Mouse (Mus musculus): Measurements from ENCODE around the gene Fbxo44.

Gene Fbxo44

DNA sequence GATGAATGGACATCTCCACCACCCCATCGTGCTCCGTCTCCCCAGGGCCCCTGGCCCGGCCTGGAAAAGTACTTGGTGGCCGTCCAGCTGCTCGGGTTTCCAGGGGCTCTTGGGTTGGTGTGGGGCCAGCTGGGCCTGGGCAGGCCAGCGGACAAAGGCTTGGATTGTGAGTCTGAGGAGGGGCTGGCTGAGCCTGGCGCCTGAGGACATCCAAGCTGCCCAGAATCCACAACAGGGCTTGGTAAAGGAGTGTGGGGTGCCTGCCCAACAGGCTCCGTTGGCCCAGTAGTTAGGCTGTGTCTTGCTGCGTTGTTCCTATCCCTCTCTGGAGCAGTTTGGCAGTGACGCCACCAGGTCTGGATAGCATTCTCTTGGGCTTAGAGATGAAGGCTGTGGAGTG is 6.1 kb upstream of the Fbxo44 start:
- DNase-seq (ENCODE audit: low read depth, low spot score) = peak; percentile 35

DNA sequence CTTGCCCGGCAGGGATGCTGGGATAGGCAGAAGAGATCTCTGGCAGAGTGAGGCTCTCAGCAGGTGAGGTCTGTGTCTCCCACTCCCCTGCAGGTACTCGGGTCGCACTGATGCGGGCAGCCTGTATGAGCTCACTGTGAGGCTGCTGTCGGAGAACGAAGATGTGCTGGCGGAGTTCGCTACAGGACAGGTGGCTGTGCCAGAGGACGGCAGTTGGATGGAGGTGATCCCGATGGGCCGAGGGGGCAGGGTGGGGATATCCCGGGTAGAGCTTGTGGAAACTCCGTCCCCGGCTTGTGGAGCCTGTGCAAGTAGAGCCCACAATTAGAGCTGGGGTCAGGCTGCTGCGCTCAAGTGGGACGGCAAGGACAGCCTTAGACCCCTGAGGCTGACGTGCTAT is 5.3 kb upstream of the Fbxo44 start:
- DNase-seq (ENCODE audit: low read depth, low spot score) = no peak

DNA sequence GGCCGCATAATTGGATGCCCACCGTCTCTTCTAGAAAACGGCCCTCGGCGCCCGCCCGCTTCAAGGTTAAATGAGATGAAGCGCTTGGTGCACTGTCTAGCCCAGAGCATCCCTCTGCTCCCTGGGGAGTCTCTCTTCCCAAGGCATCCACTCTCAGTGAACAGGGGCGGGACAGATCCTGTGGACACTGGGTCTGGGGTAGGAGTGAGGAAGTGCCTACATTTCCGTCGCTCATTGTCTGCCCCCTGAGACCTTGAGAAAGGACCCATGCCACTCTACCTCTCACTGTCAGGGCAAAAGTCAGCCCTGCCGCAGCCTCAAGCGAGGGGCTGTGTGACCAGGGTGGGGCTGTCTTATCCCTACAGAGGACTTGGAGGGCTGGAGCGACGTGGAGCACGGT is 4.2 kb upstream of the Fbxo44 start:
- DNase-seq (ENCODE audit: low read depth, low spot score) = no peak

DNA sequence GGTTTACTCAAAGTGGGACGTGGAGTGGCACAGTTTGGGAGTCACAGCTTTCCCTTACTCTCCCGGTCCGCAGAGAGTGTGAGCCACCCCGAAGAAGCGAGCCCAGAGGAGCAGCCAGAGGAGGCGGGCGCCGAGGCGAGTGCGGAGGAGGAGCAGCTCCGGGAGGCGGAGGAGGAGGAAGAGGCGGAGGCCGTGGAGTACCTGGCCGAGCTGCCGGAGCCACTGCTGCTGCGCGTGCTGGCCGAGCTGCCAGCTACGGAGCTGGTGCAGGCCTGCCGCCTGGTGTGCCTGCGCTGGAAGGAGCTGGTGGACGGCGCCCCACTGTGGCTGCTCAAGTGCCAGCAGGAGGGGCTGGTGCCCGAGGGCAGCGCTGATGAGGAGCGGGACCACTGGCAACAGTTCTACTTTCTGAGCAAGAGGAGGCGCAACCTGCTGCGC is 3.7 kb upstream of the Fbxo44 start:
- peak; percentile 84 for DNase-seq (ENCODE audit: low read depth, low spot score)

DNA sequence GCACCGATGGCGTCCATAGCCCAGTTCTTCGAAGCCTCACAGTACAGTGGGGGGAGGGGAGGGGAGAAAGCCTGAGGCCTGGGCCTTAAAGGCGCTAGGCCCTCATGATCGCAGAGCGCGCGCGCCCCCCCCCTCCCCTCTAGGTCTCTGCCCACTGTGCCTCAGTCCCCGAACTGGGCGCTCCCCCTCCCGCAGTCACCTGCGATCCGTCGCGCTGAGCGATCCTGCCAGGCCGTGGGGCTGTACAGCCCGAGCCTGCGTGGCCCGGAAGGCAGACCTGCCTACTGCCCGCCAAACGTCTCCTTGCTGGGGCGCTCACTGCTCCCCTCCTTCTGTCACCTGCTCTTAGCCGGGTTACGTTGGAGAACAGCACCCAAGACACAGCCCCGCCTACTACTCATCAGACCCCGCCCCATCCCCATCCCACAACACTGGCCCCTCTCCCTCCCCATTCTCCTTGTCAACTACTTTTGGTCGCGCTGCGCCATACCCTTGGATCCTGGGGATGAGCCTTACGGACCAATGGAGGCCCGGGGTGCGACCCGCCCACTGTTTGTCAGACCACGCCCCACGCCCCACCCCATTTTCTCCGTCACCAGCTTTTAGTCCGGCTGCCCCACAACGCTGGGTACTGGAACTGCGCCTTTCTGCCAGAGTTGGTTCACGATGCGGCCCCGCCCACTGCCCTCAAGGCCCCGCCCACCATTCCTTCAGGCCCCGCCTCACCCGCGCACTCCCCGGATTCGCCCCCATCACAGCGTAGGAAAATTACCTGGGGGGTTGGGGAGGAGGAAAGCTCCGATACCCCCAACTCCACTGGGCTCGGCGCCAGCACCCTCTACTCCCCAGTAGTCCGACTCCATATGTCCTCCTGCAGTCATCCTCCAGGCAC is 492 bp downstream of the Fbxo44 start:
- peak; percentile 99 for DNase-seq (ENCODE audit: low read depth, low spot score)

DNA sequence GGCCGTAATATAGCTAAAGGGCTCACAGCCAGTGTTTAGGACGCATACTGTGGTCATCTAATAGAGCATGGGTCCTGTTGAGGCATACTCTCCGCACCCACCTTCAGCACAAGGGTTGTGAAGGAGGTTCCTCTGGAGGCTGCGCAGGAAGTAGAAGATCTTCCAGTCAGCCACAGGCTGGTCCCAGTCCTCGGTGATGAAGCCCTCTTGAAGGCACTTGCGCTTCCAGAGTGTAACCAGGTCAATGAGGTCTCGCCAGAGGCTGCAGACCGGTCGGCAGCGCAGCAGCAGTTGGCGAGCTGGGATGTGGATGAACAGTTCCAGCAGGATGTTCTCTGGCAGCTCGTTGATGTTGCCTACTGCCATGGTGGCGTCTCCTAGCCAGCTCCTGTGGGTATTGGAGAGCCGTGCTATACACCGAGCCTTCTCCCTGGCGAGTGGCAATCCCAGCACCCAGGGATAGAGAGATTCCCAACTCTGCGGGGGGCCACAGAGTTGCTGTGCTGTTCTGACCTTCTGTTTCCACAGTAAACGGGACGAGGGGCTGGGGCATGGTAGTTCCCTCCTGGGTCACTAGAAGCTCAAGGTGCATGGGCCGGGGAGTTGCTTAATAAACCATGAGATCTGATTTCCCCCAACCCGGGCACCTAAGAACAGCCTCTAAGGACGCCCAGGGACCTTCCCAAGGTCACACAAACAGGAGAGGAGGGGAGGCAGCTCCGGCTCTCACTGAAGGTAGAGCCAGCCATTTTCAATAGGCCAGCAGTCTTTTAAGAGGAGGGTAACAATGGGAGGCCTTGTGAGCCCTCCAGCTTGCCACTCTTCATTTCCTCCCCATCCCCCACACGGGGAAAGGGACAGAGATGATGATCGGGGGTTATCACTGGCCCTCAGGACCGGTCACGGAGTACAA is 1.6 kb downstream of the Fbxo44 start:
- DNase-seq (ENCODE audit: low read depth, low spot score) = peak; percentile 71

DNA sequence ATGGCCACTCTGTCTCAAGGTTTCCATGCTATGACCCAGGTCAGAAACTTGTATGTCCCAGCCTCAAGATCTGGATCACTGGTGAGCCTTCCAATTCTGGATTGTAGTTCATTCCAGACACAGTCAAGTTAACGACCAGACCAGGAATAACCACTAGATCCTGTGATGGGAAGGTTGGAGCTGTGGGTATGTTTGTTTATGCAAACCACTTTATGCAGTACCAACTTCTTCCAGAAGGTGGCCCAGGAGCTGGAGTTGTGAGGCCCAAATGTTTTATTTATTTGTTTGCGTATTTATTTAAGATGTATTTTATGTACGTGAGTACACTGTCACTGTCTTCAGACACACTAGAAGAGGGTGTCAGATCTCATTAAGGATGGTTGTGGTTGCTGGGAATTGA is 5.3 kb downstream of the Fbxo44 start:
- DNase-seq (ENCODE audit: low read depth, low spot score) = peak; percentile 71

DNA sequence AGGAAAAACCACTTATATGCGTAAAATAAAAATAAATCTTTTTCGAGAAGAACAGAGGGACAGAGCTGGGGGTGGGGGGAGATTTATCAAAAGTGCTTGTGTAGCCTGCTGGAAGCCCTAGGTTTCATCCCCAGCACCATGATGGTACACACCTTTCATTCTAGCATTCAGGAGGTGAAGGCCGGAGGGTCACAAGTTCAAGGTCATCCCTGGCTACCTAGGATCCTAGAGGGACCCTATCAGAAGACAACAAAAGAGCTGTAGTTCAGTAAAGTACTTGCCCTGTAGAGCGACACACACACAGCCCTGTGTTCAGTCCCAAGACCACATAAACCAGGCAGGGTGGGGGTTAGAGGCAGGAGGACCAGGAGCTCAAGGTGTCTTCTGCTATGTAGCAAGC is 6.3 kb downstream of the Fbxo44 start:
- DNase-seq (ENCODE audit: low read depth, low spot score) = peak; percentile 69

DNA sequence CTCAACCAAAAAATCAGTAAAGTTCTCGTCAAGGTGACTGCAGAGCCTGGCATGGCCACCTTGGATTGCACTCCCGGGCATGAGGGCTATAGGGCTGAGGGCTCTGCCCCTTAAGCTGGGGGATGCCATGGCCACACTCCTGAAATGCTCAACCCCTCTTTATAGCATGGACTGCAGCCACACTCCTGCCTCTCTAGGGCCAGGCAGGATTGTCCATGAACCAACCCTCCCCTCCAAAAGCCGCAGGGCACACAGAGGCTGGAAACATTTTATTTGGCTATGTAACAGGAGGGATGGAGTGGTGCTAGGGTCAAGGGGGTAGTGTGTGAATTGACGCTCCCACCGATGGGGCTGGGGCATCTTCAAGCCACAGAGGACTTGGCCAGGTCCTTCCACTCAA is 7.7 kb downstream of the Fbxo44 start:
- DNase-seq (ENCODE audit: low read depth, low spot score) = no peak

DNA sequence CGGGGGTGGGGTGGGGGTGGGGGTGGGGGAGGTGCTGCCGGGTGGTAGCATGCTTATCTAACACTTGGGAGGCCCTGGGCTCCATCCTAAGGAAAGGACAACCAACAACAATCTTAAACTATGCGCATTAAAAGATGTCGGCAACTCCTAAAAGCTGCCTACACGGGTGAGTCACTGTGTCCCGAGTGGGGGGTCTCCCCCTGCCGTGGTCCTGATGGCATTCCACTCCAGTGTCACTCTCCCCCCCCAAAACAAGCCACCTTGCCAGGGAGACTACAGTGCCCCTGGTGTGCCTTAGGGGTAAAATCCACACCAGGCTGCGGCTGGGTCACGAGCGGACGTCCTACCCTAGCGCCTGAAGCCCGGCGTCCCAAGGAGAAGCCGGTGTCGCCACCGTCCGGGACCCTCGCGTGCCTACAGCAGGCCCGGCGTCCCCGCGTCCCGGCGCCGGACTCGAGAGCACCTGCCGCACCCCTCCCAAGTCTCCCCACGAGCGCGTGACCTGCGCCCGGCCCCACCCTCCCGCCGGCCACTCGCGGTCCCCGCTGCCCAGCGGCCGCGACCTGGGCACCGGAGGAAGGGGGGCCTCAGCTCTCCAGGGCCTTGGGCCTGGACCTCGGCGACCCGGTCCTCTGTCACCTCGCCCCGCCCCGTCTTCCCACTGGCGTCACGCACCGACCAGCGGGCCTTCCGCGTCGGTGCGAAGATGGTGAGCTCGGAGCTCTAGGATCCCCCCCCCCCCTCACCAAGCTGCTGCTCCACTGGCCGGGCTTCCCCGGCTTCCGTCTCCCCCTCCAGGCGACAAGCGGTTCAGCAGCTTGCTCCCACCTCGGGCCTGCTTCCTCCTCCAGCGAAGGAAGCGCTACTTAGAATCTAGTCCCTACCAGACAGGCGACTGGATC is 8.8 kb downstream of the Fbxo44 start, which contains the start of gene Fbxo6:
Fbxo6 (minus strand) TSS at position 874 of the 902 bp plus-strand sequence.
- peak; percentile 97 for DNase-seq (ENCODE audit: low read depth, low spot score)

DNA sequence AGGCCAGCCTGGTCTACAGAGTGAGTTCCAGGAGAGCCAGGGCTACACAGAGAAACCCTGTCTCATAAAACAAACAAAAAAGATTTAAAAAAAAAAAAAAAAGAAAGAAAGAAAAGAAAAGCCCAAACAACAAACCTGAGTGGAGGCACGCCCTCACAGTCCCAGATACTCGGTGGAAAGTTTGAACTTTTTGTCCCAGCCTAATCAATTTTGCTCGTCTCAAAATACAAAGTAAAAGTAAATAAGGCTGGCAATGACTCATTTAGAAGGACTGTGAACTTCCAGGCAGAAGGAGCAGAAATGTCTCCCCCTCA is 9.4 kb downstream of the Fbxo44 start:
- no peak for DNase-seq (ENCODE audit: low read depth, low spot score)

DNA sequence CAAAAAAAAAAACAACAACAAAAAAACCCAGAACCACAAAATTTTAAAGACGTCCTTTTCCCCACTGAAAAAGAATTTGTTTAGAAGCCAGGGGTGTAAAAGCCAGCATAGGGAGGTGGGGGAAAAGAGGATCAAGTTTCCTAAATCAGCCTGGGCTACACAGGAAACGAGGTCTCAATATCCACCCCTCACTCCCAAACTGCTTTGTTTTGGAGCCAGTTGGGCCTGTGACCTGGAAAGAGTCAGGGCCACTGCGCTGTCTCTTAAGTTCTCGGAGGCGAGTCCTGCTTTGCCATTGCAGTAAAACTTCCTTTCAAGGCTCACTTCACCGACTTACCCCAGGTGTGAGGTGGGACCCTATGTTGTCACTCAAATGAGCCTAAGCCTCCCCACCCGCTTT is 10.0 kb downstream of the Fbxo44 start:
- no peak for DNase-seq (ENCODE audit: low read depth, low spot score)

DNA sequence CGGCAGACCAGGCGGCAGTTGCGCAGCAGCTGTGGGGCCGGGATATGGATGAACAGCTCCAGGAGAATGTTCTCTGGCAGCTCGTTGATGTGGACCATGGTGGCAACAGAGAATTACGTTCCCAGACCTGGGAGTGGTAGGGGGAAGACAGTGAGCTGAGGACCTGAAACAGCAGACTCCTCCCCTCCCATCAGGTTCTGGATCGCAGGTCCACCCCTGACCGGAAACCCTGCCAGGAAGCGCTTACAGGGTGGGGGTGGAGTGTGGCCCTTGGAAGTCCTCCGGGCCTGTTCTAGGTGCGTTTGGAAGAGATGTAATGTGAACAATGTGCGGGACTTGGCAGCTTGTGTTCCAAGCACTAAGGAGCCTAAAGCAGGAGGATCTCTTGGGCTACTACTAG is 10.7 kb downstream of the Fbxo44 start:
- peak; percentile 64 for DNase-seq (ENCODE audit: low read depth, low spot score)

DNA sequence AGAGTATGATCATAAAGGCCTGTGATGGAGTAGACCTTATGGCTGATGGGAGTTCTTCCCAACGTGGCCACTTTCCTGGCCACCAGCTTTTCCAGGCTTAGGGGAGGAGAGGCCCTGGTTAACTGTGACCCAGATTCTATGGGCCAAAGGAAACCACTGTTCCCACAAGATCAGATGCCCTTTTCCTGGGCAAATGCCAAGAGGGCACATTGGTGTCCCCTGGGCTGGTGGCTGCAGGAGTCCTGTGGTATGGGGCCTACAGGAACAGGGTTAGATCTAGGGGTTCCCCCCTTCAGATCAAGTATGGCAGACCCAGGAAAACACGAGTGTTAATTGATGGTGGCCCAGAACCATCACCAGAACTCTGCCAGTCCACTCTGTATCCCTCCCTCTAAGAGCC is 12.6 kb downstream of the Fbxo44 start:
- DNase-seq (ENCODE audit: low read depth, low spot score) = no peak

DNA sequence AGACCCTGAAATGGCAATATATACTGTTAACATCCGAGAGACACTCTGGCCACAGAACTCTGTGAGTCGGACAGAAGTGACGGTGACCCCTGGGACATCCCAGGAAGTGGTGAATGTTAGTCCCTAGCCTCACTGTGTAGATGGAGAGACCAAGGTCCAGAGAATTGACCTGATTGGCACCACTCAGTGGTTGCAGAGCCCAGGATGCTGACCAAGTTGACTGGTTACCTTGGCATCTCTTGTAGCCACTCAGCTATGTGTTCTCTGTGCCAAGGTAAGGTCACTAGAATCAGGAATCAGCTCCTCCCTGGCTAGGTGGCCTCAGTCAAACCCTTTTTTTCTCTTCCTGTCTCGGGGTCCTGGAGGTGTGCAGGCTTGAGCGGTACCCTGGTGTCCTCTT is 16.6 kb downstream of the Fbxo44 start:
- DNase-seq (ENCODE audit: low read depth, low spot score) = no peak

DNA sequence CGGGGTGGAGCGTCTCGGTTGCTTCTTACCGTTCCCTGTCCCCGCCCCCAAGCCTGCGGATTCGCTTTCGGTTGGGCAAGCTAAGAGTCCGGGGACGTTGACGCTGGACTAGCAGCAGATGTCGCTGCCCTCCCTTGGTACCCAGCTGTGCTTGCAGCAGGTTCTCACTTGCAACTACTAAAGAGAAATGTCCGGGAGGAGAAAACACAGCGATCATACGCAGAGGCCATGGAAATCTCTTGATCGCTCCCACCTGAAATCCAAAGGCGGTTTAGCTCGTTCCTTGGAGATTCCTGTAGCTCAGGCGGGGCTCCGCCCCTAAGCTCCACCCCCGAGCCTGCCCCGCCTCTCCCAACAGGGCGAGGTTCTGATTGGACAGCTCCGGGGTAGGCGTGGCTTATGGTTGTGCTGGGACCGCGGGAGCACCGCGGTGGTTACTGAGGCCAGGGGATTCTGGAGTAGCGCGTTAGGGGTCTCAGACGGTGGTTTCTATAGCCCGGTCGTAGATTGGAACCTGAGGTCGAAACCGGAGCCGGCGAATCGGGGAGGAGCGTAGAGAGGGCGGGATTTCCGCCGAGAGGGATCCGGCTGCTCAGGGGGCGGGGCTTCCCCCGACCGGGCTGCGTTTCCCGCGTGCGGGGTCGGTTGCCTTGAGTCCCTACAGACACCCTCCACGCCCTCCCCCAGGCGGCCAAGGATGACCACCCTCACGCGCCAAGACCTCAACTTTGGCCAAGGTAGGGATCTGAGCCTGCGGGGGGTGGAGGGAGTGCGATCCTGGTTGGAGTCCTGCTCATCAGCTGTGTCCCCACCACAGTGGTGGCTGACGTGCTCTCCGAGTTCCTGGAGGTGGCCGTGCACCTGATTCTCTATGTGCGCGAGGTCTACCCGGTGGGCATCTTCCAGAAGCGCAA is 19.9 kb downstream of the Fbxo44 start:
- peak; percentile 95 for DNase-seq (ENCODE audit: low read depth, low spot score)

DNA sequence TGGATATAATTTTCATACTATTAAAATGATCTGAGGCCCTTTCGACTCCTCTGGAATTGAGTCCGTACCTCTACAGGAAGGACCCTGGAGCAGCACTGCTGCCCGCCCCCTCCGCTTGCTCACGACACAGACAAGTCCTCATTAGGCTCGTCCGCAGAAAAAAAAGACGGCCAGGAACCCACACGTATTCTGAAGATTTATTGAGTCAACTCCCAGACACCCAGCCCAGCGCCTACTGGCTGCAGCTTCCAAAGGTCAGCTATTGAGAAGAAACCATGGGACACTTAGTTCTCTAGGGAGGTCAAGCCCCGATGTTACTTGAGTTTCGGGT is 20.6 kb downstream of the Fbxo44 start:
- DNase-seq (ENCODE audit: low read depth, low spot score) = no peak

DNA sequence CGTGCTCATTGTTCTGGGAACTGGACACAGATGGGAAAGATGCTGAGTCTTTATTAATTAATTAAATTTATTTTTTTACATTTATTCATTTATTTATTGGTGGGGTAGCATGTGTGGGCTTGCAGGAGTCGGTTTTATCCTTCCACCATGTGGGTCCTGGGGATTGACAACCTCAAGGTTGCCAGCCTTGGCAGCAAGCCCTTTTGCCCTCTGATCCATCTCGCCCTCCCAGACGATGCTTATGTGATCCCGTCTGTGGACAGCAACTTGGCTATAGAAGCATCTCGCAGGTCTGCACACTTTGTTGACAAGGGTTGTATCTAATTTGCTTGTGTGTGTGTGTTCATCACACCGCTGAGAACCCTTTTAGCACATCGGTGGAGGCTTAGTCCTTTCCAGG is 22.8 kb downstream of the Fbxo44 start:
- DNase-seq (ENCODE audit: low read depth, low spot score) = no peak

DNA sequence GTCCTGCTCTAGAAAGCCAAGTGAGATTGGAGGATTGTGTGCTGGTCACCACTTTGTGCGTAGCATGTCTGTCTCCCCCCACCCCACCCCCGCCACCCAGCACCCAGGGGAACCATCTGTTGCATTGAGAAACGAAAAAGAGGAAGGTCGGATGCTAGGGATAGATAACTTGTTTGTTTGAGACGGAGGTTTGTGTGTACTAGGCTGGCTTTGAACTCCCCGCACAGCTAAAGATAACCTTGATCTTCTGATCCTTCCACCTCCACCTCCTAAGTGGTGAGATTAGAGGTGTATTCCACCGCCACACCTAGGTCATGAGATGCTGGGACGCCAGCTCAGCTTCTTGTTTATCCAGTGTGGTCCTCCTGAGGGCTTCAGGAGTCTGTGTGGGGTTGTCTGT is 25.3 kb downstream of the Fbxo44 start:
- DNase-seq (ENCODE audit: low read depth, low spot score) = no peak

DNA sequence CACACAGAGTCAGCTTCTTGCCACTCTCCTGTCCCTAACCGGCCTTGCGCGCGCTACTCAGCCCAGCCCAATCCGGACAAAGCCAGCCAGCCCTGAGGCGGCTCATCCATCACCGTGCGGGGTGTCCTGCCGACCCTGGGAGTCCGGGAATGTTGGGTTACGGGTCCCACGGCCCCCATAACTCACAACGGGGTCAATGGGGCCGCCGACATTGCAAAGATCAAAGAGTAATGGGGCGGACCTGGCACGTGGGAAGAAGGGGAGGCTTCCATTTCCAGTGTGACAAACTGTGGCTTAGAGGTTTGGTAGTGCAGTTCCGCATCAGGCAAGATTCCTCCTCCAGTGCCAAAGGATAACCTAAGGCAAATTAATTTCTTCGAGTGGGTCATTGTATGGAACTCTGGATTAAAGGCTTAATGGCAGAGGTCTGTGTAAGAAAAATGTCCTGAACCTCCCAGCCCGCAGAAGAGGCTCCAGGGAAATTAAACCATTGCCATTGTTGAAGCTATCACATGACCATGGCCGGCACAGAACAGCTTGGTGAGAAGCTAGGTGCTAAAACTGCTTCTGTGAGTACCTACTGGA is 28.7 kb downstream of the Fbxo44 start:
- DNase-seq (ENCODE audit: low read depth, low spot score) = peak; percentile 31

All from ZHBTc4 (cell line).